Mouse (Mus musculus): ENCODE measurements around the gene Abhd12b. TPM values are rescaled to one million over a fixed set of nuclear protein-coding genes. Genes with fewer than 3 reads are reported as not detected.

The Abhd12b gene
- not detected for total RNA-seq (2023)

GRCm38 (mm10) chr12:70153842-70154241 is at the start of gene Abhd12b:
Abhd12b (plus strand) TSS chr12:70154142.

GRCm38 (mm10) chr12:70113351-70113750 is 40.6 kb upstream of the Abhd12b start, which contains the start of gene Nin:
Nin (minus strand) TSS chr12:70113717.

DNA sequence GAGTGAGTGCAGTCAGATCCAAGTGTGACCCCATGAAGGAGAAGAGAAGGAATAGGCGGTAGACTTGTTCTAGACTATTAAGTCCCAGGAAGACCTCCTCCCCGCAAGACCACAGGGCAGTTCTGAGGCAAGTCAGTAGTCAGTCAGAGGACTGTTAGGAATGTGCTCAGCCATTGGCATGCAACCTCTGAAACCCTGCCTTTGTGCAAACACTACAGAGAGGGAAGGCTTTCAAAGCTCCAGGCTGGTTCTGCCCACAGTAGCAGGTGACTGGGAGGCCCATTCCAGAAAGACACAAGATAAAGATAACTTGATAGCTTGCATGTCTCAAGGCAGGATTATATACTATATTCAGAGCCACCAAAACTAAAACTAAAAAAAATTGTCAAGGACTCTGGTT is 77.4 kb downstream of the Abhd12b start, which contains the start of gene Pygl:
Pygl (minus strand) TSS at position 195 of the 400 bp plus-strand sequence.

Other genes starting within 250 kb of the Abhd12b start
- gene Sav1, start 167.1 kb upstream of the Abhd12b start, total RNA-seq (2023), result 10 to 100 TPM; 50.7 to 57.4 TPM
- gene Nin, start 40.4 kb upstream of the Abhd12b start, total RNA-seq (2023), result 10 to 100 TPM; 86.0 to 87.5 TPM
- 1 to 10 TPM; 1.6 to 3.0 TPM for gene Pygl, start 77.3 kb downstream of the Abhd12b start, total RNA-seq (2023)
- gene Trim9, start 193.5 kb downstream of the Abhd12b start, total RNA-seq (2023), result not detected